Mouse (Mus musculus) liver, postnatal 0 days (tissue): ENCODE results near the gene Parp9.

ENCODE experiments used
- CTCF ChIP-seq: sonication (generic); IDR thresholded peaks from 2 replicates; pipeline ENCODE4 v1.5.1; 2016; ENCODE audit warnings: antibody characterized with exemption, low read depth
- EP300 ChIP-seq: IDR thresholded peaks from 2 replicates; pipeline ENCODE4 v1.6.1; 2016; ENCODE audit warnings: antibody characterized with exemption, low read depth, mild to moderate bottlenecking

GRCm38 (mm10) chr16:35904121-35904736, 34.0 kb upstream of the Parp9 start:
- TF ChIP-seq CTCF (no peak), EP300 (no peak)
